Mouse (Mus musculus) midbrain, embryonic 13.5 days (tissue): ENCODE measurements around the gene Tmem132d. TPM values are rescaled to one million over a fixed set of nuclear protein-coding genes. Genes with fewer than 3 reads are reported as not detected.

Experiments
- ATAC-seq: fragments of 200-750 bp; cut with Nextera tagmentation; 2 replicates; pipeline ENCODE4 v1.8.0; 2017; ENCODE audit warnings: mild to moderate bottlenecking, moderate TSS enrichment, moderate library complexity
- H3K27ac ChIP-seq: fragments of 300-500 bp; sonication (generic); 2 replicates; pipeline ENCODE4 v1.5.1; 2015; ENCODE audit warnings: inconsistent platforms, mild to moderate bottlenecking, moderate library complexity
- H3K27me3 ChIP-seq: fragments of 300-500 bp; sonication (generic); 2 replicates; pipeline ENCODE4 v1.6.1; 2015; ENCODE audit warnings: mild to moderate bottlenecking, inconsistent platforms
- H3K36me3 ChIP-seq: fragments of 300-500 bp; sonication (generic); 2 replicates; pipeline ENCODE4 v1.6.1; 2015; ENCODE audit warnings: mild to moderate bottlenecking, inconsistent platforms
- H3K4me1 ChIP-seq: fragments of 300-500 bp; sonication (generic); replicated peaks from 2 replicates; pipeline ENCODE4 v1.6.1; 2015; ENCODE audit warnings: inconsistent platforms
- H3K4me2 ChIP-seq: fragments of 300-500 bp; sonication (generic); replicated peaks from 2 replicates; pipeline ENCODE4 v1.6.1; 2015; ENCODE audit warnings: moderate library complexity, mild to moderate bottlenecking, inconsistent platforms
- H3K4me3 ChIP-seq: fragments of 300-500 bp; sonication (generic); replicated peaks from 2 replicates; pipeline ENCODE4 v1.5.1; 2015; ENCODE audit warnings: mild to moderate bottlenecking, inconsistent platforms
- H3K9ac ChIP-seq: fragments of 300-500 bp; sonication (generic); replicated peaks from 2 replicates; pipeline ENCODE4 v1.6.1; 2015; ENCODE audit warnings: mild to moderate bottlenecking, inconsistent platforms
- H3K9me3 ChIP-seq: fragments of 300-500 bp; sonication (generic); 2 replicates; pipeline ENCODE4 v1.6.1; 2016; ENCODE audit warnings: mild to moderate bottlenecking, inconsistent platforms
- WGBS: fragments of 180-500 bp; shearing (Covaris S2); methylation state at CpG from one replicate; pipeline ENCODE4 v1.1.7; 2015; 5-methylcytosine and 5-hydroxymethylcytosine counted together
- polyA plus RNA-seq: library from polyadenylated mRNA; unstranded; fragments of >200 nt; fragmentation: Nextera tagmentation; extraction: Ambion mirVana; gene quantifications from 2 replicates; pipeline ENCODE4 v1.2.1, GENCODE M21; 2015

The Tmem132d gene
- polyA plus RNA-seq, 1 experiment from 2014 or later, result 1.3 TPM

DNA sequence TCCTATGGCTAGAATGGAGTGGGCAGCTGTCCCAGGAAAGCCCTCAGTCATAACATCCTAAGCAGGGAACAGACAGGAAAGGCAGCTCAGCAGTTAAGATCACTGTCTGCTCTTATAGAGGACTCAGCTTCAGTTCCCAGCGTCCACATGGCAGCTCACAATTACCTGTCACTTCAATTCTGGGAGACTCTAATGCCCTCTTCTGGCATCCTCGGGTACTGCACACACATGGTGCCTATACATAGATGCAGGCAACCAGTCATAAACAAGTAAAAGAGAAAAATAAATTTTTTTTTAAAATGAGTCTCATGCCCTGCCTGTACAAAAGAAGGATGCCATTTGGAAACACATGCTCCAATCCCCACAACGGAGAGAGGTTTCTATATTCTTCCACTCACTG is 28.7 kb downstream of the Tmem132d start:
- 92% methylated on average over 3 of the region's 3 CpGs for WGBS
- Histone ChIP-seq H3K27ac (no peak overlapping the region), H3K36me3 (no peaks in the 10 kb centered on the region), H3K4me1 (no peaks in the 10 kb centered on the region), H3K9me3 (0 out of 2 replicates have a peak, but pooled peaks cover 3% of the 10 kb centered on the region), H3K4me3 (no peak overlapping the region), H3K27me3 (no peaks in the 10 kb centered on the region), H3K9ac (no peak overlapping the region), H3K4me2 (no peak overlapping the region)
- ATAC-seq, result no peak

DNA sequence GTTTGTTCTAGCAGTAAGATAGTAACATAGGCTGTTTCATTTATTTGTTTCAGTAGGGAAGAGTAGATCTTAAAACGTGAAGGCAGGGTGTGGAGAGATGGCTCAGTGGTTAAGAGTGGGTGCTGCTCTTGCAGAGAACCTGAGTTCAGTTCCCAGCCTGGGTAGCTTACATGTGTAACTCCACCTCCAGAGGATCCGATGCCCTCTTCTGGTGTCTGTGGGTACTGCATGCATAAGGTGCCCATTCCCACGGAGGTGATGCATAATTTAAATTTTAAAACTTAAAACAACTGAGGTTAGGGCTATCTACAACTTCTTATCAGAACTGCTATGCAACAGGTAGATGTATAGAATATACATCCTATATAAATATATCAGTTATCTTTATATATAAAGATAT is 40.5 kb downstream of the Tmem132d start:
- Histone ChIP-seq H3K9me3 (peaks cover 10% of the 10 kb centered on the region; the same call in 1 of the 2 replicates), H3K36me3 (no peaks in the 10 kb centered on the region), H3K27ac (no peak overlapping the region), H3K9ac (no peak overlapping the region), H3K4me2 (no peak overlapping the region), H3K4me3 (no peak overlapping the region), H3K4me1 (peaks cover 10% of the 10 kb centered on the region), H3K27me3 (no peaks in the 10 kb centered on the region)
- WGBS, result 88% methylated on average over 3 of the region's 3 CpGs
- no peak for ATAC-seq

DNA sequence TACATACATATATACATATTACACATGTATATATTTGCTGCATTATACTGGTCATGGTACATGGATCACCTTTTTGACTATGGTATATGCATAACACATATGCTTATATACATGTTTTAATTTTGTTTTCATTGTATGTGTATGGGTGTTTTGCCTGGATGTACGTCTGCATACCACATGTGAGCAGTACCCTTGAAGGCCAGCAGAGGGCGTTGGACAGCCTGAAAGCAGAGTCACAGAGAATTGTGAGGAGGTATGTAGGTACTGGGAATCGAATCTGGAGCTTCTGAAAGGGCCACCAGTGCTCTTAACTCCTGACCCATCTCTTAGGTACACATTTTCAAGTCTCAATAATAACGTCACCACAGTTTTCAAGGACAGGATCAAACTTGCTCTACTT is 43.2 kb downstream of the Tmem132d start:
- no peak overlapping the region for H3K4me2 ChIP-seq
- no peak overlapping the region for H3K9ac ChIP-seq
- peaks cover 6% of the 10 kb centered on the region; the same call in 1 of the 2 replicates for H3K9me3 ChIP-seq
- peaks cover 10% of the 10 kb centered on the region for H3K4me1 ChIP-seq
- H3K36me3 ChIP-seq, result no peaks in the 10 kb centered on the region
- WGBS, result 55% methylated on average over 4 of the region's 4 CpGs
- no peaks in the 10 kb centered on the region for H3K27me3 ChIP-seq
- no peak overlapping the region for H3K27ac ChIP-seq
- H3K4me3 ChIP-seq, result no peak overlapping the region
- no peak for ATAC-seq

DNA sequence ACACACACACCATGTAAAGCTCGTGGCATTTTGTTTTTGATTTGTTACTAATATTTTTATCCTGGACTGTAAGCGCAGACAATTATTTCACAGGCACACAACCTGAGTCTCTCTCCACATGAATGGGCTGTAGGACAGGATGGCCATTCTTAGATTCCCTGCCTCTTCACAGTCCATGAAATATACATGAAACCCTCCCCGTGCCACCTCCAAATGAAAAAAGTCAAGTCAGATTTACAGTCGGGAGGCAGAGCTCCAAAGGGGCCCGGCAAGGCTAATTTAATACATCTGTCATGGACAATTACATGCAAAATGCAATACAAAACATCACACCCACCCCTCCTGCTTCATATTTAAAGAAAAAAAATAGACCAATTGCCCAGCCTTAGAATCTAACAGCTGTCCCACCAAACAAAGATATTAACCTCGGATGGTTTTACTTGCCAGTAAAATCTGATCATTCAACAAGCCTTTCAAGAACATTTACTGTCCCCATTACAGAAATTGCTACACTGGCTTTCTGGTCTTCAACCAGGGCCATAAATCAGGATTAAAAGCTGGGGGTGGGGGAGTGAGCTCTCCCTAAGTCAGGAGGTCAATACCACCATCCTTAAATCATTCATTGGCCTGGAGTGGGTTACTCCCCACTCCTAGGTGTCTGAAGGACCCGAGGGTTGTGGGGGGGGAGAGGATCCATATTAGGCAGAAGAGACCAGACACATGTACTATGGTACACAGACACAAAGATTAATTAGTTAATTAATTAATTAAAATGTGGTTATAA is 44.3 kb downstream of the Tmem132d start:
- Histone ChIP-seq H3K4me1 (peaks cover 10% of the 10 kb centered on the region), H3K9me3 (peaks cover 6% of the 10 kb centered on the region; the same call in 1 of the 2 replicates), H3K27me3 (no peaks in the 10 kb centered on the region), H3K4me2 (no peak overlapping the region), H3K9ac (no peak overlapping the region), H3K4me3 (no peak overlapping the region), H3K36me3 (no peaks in the 10 kb centered on the region), H3K27ac (no peak overlapping the region)
- ATAC-seq, result no peak
- WGBS, result 50% methylated on average over 7 of the region's 7 CpGs

DNA sequence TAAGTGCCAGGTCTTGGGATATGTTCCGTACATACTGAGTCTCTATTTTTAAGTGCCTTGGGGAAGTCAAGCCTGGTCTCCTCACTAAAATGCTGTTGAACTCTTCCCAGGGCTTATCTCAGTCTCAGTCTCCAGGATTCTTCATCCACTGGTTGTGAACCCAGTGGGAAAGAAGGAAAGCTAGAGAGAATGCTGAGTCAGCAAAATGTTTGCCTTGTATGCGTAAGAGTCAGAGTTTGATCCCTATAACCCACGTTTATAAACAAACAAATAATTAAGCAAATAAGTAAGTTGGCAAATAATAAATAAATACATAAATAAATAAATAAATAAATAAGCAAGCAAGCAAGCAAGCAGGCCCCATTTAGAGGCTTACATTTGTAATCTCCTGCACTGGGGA is 63.1 kb downstream of the Tmem132d start:
- Histone ChIP-seq H3K9me3 (no peaks in the 10 kb centered on the region), H3K9ac (no peak overlapping the region), H3K36me3 (no peaks in the 10 kb centered on the region), H3K4me2 (no peak overlapping the region), H3K4me1 (no peaks in the 10 kb centered on the region), H3K27ac (no peak overlapping the region), H3K4me3 (no peak overlapping the region), H3K27me3 (no peaks in the 10 kb centered on the region)
- ATAC-seq, result no peak
- 87% methylated on average over 3 of the region's 3 CpGs for WGBS

DNA sequence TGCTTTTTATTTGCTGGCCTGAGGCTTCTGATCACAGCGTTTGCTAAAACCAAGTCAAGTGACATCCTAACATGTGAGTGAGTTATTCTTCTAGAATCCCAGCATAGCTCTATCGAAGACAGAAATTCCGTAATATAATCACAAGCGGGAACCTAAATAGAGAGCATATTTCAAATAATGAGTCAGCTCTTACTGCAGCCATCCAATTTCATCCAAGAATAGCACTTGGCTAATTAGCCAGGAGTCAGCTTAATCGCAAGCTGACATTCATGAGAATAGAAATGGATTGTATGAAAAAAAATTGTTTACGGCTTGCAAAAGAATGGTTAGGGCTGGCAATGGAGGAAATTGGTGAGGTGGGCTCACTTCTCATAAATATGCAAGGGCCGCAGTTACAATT is 63.8 kb downstream of the Tmem132d start:
- WGBS, result 87% methylated on average over 7 of the region's 7 CpGs
- no peak overlapping the region for H3K4me2 ChIP-seq
- H3K9ac ChIP-seq, result no peak overlapping the region
- H3K9me3 ChIP-seq, result no peaks in the 10 kb centered on the region
- no peak overlapping the region for H3K27ac ChIP-seq
- no peak overlapping the region for H3K4me3 ChIP-seq
- no peak for ATAC-seq
- no peaks in the 10 kb centered on the region for H3K36me3 ChIP-seq
- H3K4me1 ChIP-seq, result no peaks in the 10 kb centered on the region
- no peaks in the 10 kb centered on the region for H3K27me3 ChIP-seq

DNA sequence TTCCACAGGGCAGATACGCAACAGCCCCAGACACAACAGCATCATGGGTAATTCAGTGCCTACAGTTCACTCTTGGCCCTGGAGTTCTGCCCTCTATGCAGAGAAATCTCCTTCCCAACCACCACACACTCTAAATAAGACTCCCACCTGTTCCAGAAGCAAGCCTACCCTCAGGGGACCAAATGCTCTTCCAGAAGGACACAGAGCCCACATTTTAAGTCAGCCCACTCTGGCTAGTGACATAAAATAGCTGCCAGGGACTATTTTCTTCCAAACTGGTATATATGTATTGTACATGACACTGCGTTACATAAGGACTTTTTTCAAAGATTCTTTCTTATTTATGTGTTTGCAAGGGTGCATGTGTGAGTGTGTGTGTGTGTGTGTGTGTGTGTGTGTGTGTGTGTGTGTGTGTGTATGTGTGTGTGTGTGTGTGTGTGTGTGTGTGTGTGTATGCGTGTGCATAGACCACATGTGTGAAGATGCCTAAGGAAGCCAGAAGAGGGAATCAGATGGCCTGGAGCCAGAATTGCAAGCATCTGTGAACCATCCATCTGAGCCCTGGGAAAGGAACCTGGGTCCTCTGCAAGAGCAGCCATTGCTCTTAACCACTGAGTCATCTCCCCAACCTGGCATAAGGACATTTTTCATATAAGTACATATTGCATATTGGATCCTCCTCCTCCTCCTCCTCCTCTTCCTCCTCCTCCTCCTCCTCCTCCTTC is 67.5 kb downstream of the Tmem132d start:
- Histone ChIP-seq H3K27me3 (no peaks in the 10 kb centered on the region), H3K9ac (no peak overlapping the region), H3K4me1 (peaks cover 4% of the 10 kb centered on the region; the same call in 1 of the 2 replicates), H3K9me3 (no peaks in the 10 kb centered on the region), H3K4me2 (no peak overlapping the region), H3K27ac (no peak overlapping the region), H3K4me3 (no peak overlapping the region), H3K36me3 (no peaks in the 10 kb centered on the region)
- 98% methylated on average over 3 of the region's 3 CpGs for WGBS
- no peak for ATAC-seq

DNA sequence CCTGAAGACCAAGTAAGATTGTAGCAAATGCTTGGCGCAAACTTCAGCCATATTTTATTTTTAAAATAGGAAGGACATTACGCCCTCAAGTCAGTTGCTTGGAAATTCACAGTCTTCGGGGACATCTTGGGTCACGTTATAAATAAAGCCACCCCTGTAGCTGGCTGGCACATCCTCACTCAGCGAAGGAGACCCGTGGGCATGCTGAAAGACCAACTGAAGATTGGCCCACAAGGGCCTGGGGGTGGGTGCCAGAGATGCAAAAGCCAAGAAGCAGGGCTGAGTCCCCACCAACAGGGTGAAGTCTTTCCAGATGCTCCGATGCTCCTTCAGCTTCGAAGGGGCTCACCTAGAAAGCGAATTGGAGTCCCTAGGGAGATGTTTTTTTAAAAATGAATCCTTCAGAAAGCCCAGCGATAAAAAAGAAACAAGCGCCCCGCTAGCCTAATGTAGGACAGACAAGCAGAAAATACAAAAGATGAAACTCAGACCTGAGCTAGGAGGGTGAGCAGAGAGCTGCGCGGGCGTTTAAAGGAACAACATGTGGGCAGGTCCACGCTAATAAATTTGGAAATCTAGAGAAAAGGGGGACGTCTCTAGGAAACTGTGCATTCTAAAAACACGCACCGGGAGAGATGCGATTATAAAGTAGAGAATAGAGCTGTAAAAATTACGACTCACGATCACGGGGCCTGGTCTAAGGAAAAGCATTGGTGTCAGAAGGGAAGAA is 71.8 kb downstream of the Tmem132d start:
- no peaks in the 10 kb centered on the region for H3K36me3 ChIP-seq
- H3K9me3 ChIP-seq, result no peaks in the 10 kb centered on the region
- 63% methylated on average over 23 of the region's 23 CpGs for WGBS
- no peak overlapping the region for H3K4me3 ChIP-seq
- H3K9ac ChIP-seq, result no peak overlapping the region
- ATAC-seq, result no peak
- peaks cover 4% of the 10 kb centered on the region; the same call in 1 of the 2 replicates for H3K4me1 ChIP-seq
- no peak overlapping the region for H3K4me2 ChIP-seq
- H3K27ac ChIP-seq, result no peak overlapping the region
- no peaks in the 10 kb centered on the region for H3K27me3 ChIP-seq

DNA sequence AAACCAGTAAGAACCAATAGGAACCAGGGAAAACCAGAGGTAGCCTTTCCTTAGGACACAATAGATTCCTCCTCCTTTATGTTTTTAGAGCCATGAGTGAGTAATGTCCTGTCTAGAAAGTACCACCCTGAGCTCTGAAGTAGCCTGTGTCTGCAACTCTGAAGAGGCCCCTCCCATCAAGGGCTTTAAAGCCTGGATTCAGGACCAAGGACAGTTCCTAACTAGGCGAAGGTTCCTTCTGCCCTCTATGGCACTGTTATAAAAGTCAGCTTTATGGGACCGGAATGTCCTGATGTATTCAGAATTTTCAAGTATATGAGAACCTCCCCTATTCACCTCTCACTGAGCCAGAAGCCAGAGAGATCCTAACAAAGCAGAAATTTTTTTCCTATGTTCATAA is 84.0 kb downstream of the Tmem132d start:
- H3K27me3 ChIP-seq, result no peaks in the 10 kb centered on the region
- H3K4me2 ChIP-seq, result no peak overlapping the region
- no peaks in the 10 kb centered on the region for H3K4me1 ChIP-seq
- no peak overlapping the region for H3K4me3 ChIP-seq
- H3K9me3 ChIP-seq, result 0 out of 2 replicates have a peak, but pooled peaks cover 5% of the 10 kb centered on the region
- no peaks in the 10 kb centered on the region for H3K36me3 ChIP-seq
- no peak for ATAC-seq
- H3K9ac ChIP-seq, result no peak overlapping the region
- no peak overlapping the region for H3K27ac ChIP-seq
- WGBS, result 45% methylated on average over 2 of the region's 2 CpGs

DNA sequence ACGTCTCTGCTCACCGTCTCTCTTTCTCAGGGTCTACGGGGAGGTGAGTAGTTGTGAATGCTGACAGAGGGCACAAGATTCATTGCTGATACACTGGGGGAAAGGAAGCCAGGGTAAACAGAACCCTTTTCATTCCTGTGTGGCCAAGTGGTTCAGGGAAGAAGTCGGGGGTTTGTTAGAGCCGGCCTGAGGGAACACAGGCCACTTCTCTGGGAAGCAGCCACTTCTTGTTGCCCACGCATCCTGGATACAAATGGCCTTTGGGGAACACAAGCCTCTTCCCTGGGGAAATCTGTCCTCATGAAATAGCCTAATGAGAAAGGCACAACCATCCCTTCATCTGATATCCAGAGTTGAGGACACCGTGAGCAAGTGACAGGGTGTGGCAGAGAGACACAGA is 96.0 kb downstream of the Tmem132d start:
- H3K4me3 ChIP-seq, result no peak overlapping the region
- H3K4me1 ChIP-seq, result peaks cover 7% of the 10 kb centered on the region; the same call in 1 of the 2 replicates
- no peaks in the 10 kb centered on the region for H3K9me3 ChIP-seq
- no peak overlapping the region for H3K4me2 ChIP-seq
- H3K9ac ChIP-seq, result no peak overlapping the region
- no peaks in the 10 kb centered on the region for H3K27me3 ChIP-seq
- H3K27ac ChIP-seq, result no peak overlapping the region
- H3K36me3 ChIP-seq, result no peaks in the 10 kb centered on the region
- ATAC-seq, result no peak
- 84% methylated on average over 7 of the region's 7 CpGs for WGBS

DNA sequence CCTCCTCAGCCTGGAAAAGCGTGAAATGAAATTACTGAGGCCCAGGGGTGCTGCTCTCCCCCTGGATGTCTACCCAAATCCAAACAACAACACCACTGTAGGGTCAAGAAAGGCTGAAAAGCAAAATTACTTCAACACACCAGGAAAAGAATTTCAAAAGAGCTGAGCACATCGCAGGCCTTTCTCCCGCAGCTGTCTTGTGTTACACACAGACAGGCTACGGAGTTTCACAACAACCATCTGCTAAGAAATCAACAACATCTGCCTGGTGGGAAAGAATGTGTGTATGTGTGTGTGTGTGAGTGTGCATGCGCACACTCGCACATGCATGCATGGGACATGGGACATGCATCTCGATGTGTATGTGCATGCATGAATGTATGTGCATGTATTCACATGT is 100.1 kb downstream of the Tmem132d start:
- Histone ChIP-seq H3K36me3 (no peaks in the 10 kb centered on the region), H3K27me3 (no peaks in the 10 kb centered on the region), H3K4me1 (peaks cover 7% of the 10 kb centered on the region; the same call in 1 of the 2 replicates), H3K9ac (no peak overlapping the region), H3K4me2 (no peak overlapping the region), H3K4me3 (no peak overlapping the region), H3K9me3 (no peaks in the 10 kb centered on the region), H3K27ac (no peak overlapping the region)
- ATAC-seq, result no peak
- 84% methylated on average over 7 of the region's 7 CpGs for WGBS

DNA sequence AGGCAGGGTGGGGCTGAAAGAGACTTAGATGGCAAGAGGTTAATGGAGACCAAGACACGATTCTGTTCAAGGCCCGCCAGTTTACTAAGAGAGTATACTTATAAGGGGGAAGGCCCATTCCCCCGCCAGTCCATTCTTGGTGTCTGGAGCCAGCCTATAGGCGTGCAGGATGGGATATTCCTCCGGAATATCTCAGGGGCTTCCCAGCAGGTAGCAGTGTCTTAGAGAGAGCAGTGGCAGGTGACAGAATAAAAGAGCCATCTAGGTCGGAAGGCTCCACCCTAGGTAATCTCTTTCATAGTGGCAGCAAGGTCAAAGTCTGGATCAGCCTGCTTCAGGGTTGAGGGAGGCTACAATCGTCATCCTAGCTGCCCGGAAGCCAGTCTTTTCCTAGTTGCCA is 102.5 kb downstream of the Tmem132d start:
- ATAC-seq, result no peak
- Histone ChIP-seq H3K36me3 (no peaks in the 10 kb centered on the region), H3K9ac (no peak overlapping the region), H3K4me1 (peaks cover 7% of the 10 kb centered on the region; the same call in 1 of the 2 replicates), H3K27me3 (no peaks in the 10 kb centered on the region), H3K9me3 (no peaks in the 10 kb centered on the region), H3K4me2 (no peak overlapping the region), H3K4me3 (no peak overlapping the region), H3K27ac (no peak overlapping the region)
- WGBS, result 88% methylated on average over 8 of the region's 8 CpGs
